Mouse (Mus musculus) liver, embryonic 14.5 days (tissue): ENCODE results near the gene 1700037H04Rik.

Source experiments
- CTCF ChIP-seq: IDR thresholded peaks from 2 replicates; pipeline ENCODE4 v1.5.1; 2016; ENCODE audit warnings: antibody characterized with exemption, low read depth, control low read depth
- EP300 ChIP-seq: IDR thresholded peaks from 2 replicates; pipeline ENCODE4 v1.6.1; 2016; ENCODE audit warnings: antibody characterized with exemption, low read depth

GRCm38 (mm10) chr2:131186343-131186742, 26.5 kb upstream of the 1700037H04Rik start:
- TF ChIP-seq EP300 = no peak
- no peak for TF ChIP-seq CTCF
